Mouse (Mus musculus): Measurements from ENCODE around the gene Sema5b. TPM values are rescaled to one million over a fixed set of nuclear protein-coding genes. Genes with fewer than 3 reads are reported as not detected.

The Sema5b gene
- total RNA-seq, 4 experiments from 2014 or later = 15.2 to 20.7 (median 16.1) TPM

DNA sequence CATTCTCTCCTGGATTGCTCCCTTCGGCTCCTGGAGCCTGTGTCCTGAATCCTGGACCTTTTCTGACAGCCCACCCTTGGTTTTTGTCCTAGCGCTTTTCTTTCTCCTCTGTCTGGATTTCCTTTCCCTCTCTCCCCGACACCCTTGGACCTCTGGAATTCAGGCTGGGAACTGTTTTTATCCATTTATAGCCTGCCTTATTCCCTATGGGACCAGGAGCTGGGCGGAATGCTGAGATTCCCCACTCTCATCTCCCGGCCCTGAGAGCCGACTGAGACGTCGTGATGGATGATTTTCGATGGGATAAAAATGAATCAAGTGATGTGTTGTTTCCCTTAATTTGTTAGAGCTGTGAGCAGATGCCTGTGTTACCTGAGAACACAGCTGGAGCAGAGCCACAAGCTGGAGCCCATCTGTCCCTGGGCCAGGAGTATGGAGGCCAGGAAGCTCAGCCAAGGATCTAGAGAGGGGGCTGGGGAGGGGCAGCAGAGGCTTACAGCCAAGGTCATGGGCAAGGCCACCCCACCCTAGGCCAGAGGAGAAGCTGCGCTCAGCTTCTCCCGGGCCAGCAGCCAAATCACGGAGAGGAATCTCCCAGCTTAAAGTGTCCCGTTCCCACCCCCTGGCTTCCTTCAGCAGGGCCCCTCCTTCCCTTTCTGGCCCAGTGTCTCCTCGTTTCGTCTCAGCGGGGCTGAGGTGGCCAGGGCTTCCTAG lies 89.7 kb downstream of the Sema5b start:
- no peak for DNase-seq (ENCODE audit: low spot score in 2 of 2)

DNA sequence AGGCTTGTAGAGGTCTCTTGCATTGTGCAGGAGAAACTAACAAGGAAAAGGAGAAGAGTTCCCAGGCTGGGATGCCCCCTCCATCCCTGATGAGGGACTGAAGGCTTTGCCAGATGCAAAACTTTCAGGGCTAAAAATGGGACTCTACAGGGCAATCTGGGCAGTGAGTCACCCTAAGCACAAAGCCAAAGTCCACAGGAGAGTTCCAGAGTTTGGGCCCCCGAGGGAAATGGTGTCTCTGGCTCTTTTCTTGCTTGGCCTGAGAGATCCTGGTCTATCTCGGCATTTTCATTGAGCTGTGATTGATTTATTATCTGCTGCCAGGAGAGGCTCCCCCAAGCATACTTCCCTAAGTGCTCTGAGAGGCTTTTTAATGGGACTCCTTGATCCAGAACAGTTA lies 92.1 kb downstream of the Sema5b start:
- no peak for DNase-seq (ENCODE audit: low spot score in 2 of 2)

DNA sequence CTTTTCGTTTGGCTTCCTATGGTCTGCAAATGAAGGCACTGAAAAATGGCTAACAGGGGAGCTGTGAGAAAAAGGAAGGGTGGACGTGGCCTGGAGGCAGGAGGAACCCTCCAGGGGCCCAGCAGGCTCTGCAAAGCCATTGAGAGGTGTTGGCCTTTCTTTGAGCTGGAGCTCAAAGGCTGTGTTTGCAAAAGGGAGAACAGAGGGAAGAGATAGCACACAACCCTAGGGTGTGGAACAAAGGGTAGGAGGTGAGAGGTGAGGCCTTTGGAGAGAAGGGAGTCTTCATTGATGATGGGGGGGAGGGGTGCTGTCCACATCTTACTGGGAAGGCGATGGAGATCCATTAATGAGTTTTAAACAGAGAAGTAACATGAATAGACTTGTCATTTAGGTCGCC lies 94.0 kb downstream of the Sema5b start:
- DNase-seq (ENCODE audit: low spot score in 2 of 2) = no peak

DNA sequence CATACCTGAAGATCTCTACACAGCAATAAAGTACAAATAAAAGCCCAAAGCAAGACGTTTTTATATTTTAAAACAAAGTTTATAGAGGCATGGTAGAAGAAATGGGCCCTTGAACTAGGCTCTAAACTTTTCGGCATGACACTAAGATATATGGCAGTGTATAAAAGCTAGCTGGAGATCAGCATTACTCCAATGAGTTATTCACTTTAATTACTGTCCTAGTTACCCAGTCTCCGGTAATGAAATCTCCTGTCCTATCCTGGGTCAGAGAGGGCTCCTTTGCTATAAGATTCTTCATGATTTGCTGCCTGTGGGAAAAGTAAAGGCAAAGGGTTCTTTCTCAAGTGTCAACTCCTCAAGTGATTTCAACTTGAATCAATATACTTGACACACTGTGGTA lies 98.6 kb downstream of the Sema5b start:
- DNase-seq (ENCODE audit: low spot score in 2 of 2) = no peak

DNA sequence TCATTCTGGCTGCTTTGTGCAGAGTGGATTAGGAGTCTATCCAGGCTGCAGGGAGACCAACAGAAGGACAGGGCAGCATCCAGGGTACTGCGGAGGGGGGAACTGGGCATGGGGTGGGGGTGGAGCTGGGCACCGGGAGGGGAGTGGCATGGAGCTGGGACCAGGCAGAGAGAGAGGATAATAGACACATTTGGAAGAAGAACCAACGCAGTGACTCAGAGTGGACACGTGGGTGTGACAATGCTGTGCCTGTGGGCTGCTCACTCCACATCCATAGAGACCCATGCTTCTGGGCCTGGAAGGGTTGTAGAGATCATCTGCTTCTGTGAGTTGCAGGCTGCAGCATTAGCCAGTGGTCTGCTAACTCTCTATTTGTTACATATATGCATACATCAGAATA lies 107.9 kb downstream of the Sema5b start:
- DNase-seq (ENCODE audit: low spot score in 2 of 2) = no peak

DNA sequence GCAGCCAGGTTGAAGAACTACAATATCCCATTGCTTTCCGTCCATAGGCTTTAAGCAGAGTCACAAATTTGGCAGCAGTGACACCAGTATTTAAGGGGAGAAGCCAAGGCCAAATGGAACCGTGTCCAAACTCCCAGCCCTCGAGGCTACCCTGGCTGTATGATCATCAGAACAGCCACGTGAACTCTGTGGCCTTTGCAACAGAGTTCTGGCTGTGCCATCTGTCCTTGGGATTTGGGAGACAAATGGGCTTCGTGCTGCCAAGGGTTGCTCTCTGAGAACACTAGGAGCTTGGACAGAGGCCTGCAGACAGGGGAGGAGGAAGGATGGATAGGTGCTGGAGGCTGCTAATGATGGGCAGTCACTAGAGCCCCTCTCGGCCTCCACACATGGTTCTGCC lies 111.3 kb downstream of the Sema5b start:
- DNase-seq (ENCODE audit: low spot score in 2 of 2) = no peak

DNA sequence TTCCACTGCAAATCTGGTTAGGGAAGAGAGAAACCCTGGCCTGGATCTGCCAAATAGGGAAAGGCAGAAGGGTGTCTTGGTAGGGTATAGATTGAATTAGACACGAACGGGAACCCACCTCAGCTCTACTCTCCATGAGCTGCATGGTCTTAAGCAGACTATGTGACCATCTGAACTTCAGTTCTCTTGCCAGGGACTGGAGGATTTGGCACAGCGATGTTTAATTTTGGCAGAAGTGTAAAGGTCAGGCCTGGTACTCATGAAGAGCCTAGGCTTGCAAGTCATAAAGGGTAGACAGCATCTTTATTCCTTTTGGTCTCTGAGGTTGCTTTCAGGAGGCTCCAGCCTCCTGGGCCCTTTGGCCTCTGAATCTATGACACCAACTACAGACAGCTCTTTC lies 111.8 kb downstream of the Sema5b start:
- no peak for DNase-seq (ENCODE audit: low spot score in 2 of 2)

DNA sequence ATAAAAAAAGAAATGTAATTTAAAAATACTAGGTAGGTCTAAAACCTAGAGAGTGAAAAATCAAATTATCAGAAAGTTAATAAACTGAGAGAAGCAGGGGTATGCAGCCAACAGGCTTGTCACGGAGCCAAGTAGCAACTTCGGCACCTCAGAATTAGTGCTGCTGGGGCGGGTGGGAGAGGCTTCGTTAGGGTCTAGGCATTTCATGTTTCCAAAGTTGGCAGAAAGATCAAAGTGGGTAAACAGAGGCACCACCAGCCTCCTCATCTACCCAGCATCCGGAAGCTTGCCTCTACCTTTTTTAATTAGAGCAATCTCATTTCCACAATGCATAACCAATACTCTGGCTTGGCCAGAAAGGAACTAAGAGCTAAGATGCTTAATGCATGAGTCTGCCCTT lies 113.0 kb downstream of the Sema5b start:
- DNase-seq (ENCODE audit: low spot score in 2 of 2) = no peak

DNA sequence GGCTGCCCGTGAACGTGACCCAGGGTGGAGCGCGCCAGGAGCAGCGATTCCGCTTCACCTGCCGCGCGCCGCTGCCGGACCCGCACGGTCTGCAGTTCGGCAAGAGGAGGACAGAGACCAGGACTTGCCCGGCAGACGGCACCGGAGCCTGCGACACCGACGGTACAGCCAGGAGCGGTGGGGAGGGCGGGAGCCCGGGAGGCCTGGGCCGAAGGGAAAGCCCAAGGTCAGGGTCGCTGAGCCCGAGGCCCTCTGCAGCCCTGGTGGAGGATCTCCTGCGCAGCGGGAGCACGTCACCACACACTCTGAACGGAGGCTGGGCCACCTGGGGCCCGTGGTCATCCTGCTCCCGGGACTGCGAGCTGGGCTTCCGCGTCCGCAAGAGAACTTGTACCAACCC lies 119.3 kb downstream of the Sema5b start:
- DNase-seq (ENCODE audit: low spot score in 2 of 2) = no peak

DNA sequence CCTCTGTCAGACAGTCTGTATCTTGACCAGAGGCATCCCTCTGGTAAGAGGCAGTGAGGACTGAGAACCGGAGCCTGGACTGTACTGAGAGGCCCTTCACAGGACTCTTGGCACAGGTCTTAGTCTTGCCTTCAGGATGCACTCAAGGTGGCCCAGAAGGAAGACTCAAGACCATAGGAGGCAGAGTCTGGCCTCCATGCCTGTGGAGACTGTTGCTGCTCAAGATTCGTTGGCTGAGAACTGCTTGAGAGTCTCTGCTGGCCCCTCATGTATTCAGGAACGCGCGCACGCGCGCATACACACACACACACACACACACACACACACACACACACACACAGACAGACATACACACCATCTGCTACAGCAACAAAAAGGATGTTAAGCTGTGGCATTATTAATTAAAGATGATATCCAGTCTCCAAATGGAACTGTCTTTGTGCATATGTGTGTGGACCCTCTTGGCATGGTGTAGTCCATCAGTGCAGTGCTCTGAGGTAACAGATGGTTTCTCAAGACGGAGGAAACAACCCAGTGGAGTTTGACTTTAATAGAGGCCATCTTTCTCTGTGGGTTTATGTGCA lies 123.0 kb downstream of the Sema5b start:
- DNase-seq (ENCODE audit: low spot score in 2 of 2) = no peak

DNA sequence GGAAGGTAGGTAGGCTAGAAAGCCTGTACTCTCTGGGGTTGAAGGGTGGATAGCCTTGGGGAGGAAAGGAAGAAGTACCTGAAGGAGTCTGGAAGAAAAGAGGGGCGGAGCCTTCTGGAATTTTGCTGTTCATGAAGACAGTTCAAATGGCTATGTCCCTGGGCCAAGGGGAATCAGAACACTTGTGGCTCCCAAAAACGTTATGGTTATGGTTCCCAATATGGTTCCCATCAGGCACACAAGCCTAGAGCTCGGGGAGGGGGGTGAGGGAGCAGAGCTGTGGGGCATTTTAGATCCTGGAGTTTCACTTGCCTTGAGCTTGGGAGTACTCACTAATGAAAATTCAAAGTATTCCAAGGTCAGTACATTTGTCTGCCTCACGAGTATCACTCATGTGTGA lies 123.9 kb downstream of the Sema5b start:
- no peak for DNase-seq (ENCODE audit: low spot score in 2 of 2)

DNA sequence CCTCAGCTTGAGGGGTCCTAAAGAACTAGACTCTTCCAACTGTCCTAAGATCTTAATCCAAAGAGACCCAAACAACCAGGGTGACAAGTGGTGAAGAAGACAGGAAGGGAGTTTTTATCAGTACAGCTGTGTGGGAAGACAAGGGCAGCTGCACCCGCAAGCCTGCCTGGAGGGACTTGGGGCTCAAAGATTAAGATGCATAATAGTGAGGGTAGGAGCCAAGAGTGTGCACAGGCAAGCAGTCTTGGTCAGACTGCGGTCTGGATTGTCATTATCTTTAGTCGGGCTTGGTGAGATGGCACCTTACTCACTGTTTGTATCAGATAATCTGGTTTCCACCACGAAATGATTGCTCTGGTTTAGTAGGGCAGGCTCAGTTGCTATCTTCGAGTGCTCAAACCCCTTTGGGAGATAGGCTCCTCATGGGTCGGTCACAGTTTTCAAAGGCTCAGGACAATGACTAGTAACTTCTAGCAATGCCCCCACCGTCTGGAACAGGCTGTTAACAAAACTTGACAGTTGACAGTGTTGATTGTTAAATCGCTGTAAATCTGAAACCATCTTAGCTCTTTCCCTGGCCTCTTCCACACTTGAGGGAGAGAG lies 136.7 kb downstream of the Sema5b start:
- no peak for DNase-seq (ENCODE audit: low spot score in 2 of 2)

DNA sequence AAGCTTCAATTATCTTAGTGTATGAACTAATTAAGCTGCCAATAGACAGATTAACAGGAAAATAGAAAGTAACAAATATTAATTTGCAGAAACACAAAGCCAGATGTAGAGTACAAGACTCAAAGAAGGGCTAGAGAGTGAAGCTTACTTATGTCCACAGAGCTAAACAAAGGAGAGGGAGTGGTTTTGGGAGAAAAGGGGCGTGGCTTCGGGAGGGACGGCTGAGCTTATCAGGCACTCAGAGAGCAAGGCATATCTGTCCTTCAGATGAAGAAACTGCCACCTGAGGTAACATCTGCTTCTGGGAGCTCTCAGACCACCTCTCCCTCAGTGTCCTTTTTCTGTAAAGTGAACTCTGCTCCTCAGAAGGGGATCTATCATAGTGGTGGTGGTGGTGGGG lies 137.5 kb downstream of the Sema5b start:
- no peak for DNase-seq (ENCODE audit: low spot score in 2 of 2)

DNA sequence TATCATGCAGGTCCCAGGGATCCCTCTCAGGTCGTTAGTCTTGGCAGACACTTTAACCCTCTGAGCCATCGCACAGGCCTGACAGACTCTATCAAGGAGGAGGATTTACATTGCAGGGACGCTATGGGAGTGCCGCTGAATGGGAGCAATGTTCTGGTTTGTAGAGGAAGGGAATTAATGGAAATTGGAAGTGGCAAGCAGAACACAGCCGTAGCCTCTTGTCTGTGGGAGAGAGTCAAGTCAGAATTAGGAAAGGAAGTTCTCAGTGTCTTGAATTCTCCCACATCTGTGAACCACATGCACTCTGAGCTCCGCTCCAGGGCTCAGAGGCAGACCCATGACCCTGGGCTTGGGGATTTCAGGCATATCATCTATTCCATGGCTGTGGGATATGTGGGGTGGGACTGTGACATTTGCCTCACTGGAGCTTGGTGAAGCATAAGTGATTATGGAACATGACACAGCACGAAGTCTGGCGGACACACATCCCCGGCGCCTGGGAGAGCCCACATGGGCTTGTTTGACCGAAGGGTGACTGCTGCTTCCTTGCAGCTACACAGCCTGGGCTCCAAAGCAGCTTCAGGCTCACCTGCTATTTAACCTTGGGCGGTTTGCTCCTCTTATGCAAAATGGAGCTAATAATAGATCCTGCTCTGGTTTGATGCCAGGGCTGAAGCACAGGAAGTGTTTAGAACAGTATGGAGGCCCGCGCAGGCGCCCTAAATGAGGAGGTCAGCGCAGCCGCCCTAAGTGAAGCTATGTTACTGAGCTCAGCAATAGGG lies 140.6 kb downstream of the Sema5b start:
- no peak for DNase-seq (ENCODE audit: low spot score in 2 of 2)

DNA sequence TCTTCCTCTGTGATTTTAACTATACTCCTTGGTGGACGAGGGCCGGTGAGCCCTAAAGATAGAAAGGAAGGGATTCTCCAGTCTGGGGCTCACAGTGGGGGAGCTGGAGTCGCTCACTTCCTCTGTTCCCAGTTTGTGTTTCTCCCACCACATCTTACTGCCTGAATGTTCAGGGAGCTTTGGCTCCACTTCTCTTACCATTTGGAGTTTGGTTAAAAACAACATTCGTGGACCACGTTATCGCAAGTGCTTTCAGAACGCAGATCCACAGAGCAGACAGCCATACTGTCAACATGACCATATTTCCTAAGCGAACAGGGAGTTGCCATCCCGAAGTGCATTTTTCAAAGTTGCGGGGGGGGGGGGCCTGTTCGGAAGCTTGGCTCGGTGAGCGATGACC lies 144.1 kb downstream of the Sema5b start:
- DNase-seq (ENCODE audit: low spot score in 2 of 2) = no peak

DNA sequence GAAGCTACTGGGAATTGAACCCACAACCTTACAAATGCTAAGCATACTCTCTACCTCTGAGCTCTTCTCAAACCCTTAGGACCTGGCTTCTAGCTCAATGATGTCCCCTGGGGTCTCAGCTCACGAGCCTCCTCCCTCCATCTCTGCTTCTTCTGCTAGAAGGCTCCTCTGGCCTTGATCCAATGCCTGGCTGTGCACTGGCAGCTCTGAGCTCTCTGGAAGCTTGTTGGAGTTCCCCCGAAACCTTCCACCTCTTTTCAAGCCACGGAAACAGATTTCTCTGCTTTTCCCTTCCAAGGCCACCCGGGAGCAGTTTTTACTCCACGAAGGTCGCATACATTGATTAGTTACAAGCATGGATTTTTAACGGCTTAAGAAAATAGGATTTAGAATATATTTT lies 145.5 kb downstream of the Sema5b start:
- DNase-seq (ENCODE audit: low spot score in 2 of 2) = no peak

DNA sequence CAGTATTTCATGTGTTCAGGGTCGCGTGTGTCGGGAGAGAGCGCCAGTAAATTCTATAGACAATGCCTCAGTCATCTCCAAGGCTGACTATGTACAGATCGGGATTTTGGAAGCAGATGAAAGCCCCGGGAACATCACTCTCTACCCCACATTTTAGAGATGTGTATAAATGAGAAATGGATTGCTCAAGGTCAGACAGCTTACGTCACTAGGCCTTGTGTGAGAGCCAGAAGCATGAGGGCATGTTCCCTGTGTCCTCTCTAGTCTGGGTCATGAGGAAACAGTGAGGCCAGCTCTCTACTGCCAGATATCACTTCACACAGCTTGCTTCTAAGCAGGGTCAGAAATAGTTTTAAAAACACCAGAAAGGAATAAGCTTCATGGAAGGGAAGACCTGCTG lies 150.7 kb downstream of the Sema5b start:
- no peak for DNase-seq (ENCODE audit: low spot score in 2 of 2)

DNA sequence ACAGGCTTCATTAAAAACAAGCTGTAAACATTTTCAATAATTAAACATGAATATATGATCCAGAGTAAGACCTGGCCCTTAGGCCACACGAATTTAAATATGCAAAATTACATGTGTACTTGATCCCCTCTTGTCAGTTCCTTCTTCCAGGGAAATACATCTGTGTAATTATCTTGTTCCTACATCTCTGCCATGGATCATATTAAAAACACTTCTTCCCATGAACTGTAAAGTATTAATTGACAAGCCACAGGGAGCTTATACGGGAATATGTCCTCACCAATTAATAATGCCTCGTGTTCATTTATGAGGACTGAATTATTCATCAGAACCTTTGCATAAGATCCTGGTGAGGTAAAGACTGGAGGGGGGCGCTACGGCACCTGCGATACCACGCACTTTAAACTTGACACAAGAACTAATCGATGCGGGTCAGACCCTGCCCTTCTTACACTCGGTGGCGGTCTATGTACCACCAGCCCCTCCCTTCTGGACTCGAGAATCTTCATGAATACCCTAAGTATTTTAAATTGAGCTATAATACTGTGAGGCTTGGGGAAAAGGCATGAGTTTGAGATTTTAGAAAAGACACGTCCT lies 153.4 kb downstream of the Sema5b start:
- DNase-seq (ENCODE audit: low spot score in 2 of 2) = no peak

DNA sequence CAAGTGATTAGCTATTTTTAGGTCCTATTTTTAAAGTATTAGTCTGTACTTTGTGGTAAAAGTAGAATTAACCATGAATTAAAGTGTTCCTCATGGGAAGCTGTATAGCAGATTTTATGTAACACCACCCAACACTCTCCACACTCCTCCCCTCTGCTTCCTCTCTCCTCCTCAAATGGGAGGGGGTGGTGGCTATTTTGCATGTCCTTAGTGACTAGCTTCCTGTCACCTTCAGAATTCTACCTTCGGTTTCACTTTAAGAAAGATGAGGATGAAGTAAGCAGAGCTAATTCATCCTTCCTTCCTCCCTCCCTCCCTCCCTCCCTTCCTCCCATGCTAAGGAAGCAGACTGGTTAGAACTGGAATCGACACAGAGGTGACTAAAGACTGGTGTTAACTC lies 155.2 kb downstream of the Sema5b start:
- no peak for DNase-seq (ENCODE audit: low spot score in 2 of 2)

DNA sequence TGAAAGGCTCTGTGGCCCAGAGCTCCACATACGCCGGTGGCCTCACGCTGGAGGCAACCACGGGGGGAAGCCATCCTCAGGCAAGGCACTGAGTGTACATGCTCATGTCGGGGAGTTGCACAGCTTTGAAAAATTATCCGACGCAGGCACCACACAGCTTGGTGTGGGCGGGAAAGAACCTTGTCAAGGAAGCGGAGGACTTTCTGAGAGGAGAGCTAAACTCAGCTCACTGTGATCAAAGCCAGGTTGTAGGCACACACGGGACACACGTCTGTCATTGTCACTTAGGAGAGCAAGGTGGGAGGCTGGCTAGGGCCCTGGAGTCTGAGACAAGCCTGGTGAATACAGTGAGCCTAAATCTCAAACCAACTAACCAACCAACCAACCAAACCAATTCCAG lies 160.9 kb downstream of the Sema5b start:
- peak in 1 of 2 experiments; percentile 49 for DNase-seq (ENCODE audit: low spot score in 2 of 2)

DNA sequence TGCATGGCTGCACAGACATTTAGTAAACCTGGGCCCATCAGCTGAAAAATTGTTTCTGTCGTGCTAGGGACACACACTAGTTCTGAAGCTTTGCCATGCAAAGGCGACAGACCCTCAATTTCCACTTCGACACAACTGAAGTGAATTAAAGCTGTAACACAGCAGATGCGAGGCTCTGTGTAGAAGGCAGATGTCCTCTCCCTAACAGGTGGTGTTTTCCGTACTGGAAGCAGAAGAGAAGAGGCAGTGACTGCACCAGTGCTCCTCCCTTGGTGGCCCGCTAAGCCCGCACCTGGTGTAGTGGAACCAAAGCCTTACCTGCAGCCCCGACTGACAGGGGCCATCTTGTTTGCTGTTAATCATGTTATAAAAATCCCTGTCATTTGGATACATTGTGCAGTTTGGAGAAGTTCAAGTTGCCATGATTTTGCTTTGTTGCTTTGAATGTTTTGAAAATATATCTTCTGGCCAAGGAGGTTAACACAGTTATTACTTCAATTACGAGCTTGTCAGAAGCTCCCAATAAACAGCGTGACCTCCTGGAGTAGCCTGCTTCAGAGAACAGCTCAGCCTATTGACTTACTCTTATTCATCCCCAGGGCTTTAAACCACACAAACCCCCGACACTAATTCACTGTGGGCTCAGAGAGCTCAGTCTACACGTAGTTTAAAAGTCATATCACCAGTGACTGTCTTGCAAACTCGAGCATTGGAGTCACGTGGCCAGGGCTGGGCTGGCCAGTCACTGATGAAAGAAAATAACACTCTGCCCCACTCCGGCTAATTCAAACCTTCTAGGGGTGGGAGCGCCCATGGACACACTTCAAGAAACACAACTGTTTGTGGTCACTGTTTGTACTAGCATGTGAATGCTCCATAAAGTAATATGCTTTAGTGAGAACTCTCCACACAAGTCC lies 163.1 kb downstream of the Sema5b start:
- no peak for DNase-seq (ENCODE audit: low spot score in 2 of 2)
